Mouse (Mus musculus): ENCODE data around the gene Tnfrsf13b.

- TF ChIP-seq CTCF (IDR thresholded peaks at IDR 0.05; ENCODE audit: insufficient read depth, low read length) (no peak), POLR2A (IDR thresholded peaks at IDR 0.05; ENCODE audit: borderline replicate concordance, extremely low read depth, low read depth, low read length) (no peak)
Measured at GRCm38 (mm10) chr11:61141693-61142092, 15.1 kb downstream of the Tnfrsf13b start.

Data from lung, adult 2 months (tissue).